Mouse (Mus musculus): Measurements from ENCODE around the gene Agap1. TPM values are rescaled to one million over a fixed set of nuclear protein-coding genes. Genes with fewer than 3 reads are reported as not detected.

The Agap1 gene
- polyA plus RNA-seq, 1 experiment from 2014 or later, result 8.8 TPM

DNA sequence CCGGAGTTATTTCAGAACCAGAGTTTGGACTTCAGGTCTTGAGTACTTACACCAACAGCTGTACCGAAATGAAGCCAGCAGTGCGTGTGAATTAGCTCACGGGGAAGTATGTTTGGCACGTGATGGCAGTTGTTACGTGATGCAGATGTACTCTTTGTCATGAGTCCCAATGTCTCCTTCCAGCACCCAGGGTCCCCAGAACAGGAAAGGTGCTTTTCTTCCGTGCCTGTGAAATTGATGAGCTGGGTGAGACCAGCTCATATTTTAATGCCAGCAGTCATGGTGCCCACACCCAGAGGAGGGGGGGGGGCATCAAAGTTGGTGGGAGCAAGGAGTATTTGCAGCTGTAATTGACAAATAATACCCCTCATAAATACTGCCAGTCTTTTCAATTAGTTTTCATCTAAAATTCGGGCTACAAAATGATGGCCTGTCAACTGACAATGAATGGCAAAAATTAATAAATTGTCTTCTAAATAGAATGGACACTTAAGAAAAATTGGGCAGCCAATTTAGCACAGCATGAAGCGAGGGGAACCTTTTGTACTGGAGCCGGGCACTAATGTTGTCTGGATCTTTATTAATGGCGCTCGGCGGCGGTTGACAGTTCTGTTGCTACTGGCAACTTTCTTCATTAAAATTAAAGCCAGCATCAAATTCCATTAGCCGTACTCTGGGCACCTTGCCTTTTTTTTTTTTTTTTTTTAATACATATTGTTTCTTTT, 253.3 kb downstream of the Agap1 start:
- WGBS (ENCODE audit: missing documents), result 94% methylated on average over 15 of the region's 15 CpGs
- Histone ChIP-seq H3K36me3 (ENCODE audit: inconsistent target) (no peaks in the 10 kb centered on the region), H3K27ac (no peak overlapping the region), H3K79me2 (ENCODE audit: inconsistent target) (no peaks in the 10 kb centered on the region), H3K4me3 (ENCODE audit: inconsistent target) (no peak overlapping the region)

DNA sequence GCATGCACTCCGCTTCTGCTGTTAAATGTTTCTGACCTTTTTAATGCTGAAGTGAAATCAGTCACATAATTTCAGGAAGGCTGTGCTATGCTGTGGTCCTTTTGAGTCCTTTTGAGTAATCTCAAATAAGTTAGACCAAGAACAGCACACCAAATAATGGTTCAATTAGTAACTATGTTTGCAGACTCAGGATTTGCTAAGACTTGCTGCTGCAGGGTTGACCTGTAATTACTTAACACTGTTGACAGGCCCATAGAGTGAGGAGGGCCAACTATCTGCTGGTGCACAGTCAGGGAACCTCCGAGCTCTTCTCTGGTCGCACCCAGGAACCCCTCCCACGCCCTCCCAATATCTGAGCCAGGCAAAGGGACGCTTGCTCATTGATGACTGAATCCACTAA, 255.2 kb downstream of the Agap1 start:
- H3K79me2 ChIP-seq (ENCODE audit: inconsistent target), result no peaks in the 10 kb centered on the region
- 89% methylated on average over 5 of the region's 5 CpGs for WGBS (ENCODE audit: missing documents)
- H3K4me3 ChIP-seq (ENCODE audit: inconsistent target), result no peak overlapping the region

DNA sequence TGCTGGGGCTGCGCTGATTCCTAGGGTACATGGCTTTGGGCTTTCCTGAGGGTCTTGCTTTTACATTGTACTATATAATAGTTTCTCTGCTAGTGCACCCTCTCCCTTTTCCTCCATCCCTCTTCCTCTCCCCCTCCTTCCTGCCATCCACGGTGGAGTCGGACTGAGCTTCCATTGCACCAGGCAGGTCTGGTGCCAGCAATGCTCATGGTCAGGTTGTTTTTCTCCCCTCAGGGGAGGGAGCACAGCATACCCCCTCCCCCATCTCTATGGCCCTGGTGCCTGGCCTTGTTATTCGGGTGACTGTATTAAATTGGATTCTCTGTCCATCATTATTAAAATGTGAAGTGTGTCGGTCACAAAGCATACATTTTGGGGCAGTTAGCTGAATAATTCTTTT, 259.1 kb downstream of the Agap1 start:
- Histone ChIP-seq H3K36me3 (ENCODE audit: inconsistent target) (no peaks in the 10 kb centered on the region), H3K79me2 (ENCODE audit: inconsistent target) (no peaks in the 10 kb centered on the region), H3K4me3 (ENCODE audit: inconsistent target) (no peak overlapping the region), H3K27ac (no peak overlapping the region)
- 88% methylated on average over 4 of the region's 5 CpGs for WGBS (ENCODE audit: missing documents)

More for the DNA sequence above, 255.2 kb downstream of the Agap1 start:
- Histone ChIP-seq H3K36me3 (ENCODE audit: inconsistent target) (no peaks in the 10 kb centered on the region), H3K27ac (no peak overlapping the region)

DNA sequence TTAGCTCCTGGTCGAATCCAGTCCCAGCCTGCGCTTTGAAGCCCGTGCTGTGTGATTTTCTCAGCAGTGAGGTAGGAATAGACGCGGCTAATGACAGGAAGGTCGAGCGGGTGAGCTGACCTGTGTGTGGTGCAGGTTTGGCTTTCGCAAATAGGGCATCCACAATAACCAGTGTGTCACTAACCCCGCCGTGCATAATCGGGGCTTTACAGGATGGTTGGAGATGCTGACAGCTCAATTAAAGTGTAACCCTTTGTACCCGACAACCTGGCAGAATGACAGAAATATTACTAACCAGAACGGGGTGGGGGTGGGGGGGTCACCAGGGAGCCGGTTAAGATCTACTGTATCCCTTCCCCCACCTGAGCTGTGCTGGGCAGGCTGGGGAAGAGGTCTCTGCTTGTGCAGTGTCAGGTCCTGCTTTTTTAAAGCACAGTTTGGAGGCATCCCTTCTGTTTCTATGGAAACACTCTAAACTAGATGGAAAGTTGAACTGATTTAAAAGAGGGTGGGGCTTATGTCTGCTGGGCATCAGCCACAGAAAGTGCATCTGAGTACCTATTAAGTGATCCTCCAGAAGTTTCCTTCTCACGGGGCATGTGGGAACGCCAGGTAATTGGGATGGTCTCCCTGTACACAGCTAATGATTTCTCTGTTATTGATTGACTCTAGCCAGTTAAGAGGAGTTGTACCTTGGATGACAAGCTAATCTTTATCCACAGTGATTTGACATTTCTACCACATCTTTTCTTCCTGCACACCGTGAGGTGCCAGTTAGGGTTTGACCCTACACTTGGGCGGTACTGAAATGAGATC, 259.8 kb downstream of the Agap1 start:
- H3K36me3 ChIP-seq (ENCODE audit: inconsistent target), result no peaks in the 10 kb centered on the region
- WGBS (ENCODE audit: missing documents), result 94% methylated on average over 18 of the region's 18 CpGs

DNA sequence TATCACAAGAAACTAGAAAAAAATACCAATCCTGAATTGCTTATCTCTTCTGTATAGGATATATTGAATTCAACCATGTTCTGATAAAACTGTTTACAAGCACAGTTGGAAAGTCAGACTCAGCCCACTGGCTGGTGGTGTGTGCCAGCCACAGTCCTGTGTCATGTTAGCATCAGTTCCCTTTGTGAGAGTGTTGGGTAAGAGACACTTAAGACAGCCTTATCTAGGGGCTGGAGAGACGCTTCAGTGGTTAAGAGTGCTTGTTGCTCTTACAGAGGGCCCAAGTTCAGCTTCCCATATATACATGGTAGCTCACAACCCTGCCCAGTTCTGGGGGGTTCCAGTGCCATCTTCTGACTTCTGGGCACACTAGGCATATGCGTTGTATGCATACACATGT, 261.6 kb downstream of the Agap1 start:
- H3K79me2 ChIP-seq (ENCODE audit: inconsistent target), result no peaks in the 10 kb centered on the region
- H3K36me3 ChIP-seq (ENCODE audit: inconsistent target), result no peaks in the 10 kb centered on the region
- H3K27ac ChIP-seq, result no peak overlapping the region
- WGBS (ENCODE audit: missing documents), result 64% methylated on average over 2 of the region's 2 CpGs
- H3K4me3 ChIP-seq (ENCODE audit: inconsistent target), result no peak overlapping the region

More for the DNA sequence above, 259.8 kb downstream of the Agap1 start:
- no peak overlapping the region for H3K27ac ChIP-seq
- H3K4me3 ChIP-seq (ENCODE audit: inconsistent target), result no peak overlapping the region
- no peaks in the 10 kb centered on the region for H3K79me2 ChIP-seq (ENCODE audit: inconsistent target)

DNA sequence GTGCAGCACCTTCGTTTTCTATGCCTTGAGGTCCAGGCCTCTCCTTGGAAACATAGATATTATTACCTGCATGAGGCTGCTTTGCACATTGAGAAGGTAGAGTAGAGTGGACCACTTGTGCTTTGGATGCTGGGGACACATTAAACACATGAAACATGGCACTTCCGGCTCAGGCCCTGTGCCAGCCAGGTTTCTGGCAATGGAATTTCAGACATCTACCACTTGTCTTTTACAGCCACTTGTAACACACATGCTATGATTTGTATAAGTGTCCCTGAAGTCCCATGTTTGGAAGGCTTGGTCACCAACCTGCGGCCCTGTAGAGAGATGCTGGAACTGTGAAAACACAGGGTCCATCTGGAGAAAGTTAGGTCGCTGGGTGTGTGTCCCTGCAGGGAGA, 262.5 kb downstream of the Agap1 start:
- H3K4me3 ChIP-seq (ENCODE audit: inconsistent target), result no peak overlapping the region
- no peak overlapping the region for H3K27ac ChIP-seq
- no peaks in the 10 kb centered on the region for H3K36me3 ChIP-seq (ENCODE audit: inconsistent target)
- no peaks in the 10 kb centered on the region for H3K79me2 ChIP-seq (ENCODE audit: inconsistent target)
- WGBS (ENCODE audit: missing documents), result 91% methylated on average over 4 of the region's 4 CpGs

DNA sequence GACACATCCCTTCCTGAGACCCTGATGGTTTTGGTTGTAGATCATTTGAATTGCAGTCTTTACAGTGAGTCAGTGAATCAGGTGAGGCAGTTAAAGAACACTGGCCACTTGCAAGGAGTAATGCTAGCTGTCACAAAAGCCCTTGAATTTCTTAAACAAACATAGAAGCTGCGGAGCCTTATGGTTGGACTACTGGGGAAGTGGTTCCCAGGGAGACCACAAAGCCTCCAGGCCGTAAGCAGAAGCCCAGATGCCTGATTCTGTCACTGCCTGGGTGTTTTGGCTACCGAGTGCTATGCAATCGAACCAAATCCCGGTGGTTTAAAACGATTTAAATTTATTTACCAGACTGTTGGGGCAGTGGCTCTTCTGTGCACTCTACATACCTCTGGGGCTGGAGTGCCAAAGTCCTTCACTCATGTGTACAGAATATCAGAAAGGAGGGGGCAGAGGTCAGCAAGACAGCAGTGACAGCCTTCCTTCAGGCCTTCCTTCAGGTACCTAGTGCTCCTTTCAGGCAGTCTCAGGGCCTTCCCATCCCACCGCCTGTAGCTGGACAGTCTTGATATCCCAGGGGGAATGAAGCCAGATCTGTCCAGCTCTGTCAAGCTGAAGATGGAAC, 264.3 kb downstream of the Agap1 start:
- Histone ChIP-seq H3K36me3 (ENCODE audit: inconsistent target) (no peaks in the 10 kb centered on the region), H3K4me3 (ENCODE audit: inconsistent target) (no peak overlapping the region), H3K27ac (no peak overlapping the region), H3K79me2 (ENCODE audit: inconsistent target) (no peaks in the 10 kb centered on the region)
- 49% methylated on average over 7 of the region's 7 CpGs for WGBS (ENCODE audit: missing documents)

DNA sequence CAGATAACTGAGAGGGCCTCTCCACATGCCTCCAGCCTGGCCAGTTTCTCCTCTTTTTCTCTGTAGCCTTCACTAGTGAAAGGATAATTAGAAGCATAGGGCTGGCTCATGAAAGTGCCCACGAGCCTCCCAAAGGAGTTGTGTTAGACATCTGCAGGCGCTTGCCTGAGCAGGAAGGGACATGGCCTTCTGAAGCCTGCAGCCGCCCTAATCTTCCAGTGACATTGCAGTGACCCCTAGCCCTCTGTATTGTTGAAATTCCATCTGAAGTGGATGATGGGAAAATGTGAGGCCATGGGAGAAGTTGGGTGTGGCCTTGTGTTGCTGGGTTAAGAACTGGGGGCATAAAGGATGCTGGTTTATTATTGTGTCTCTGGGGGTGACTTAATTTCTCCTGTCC, 269.5 kb downstream of the Agap1 start:
- H3K36me3 ChIP-seq (ENCODE audit: inconsistent target), result no peaks in the 10 kb centered on the region
- no peak overlapping the region for H3K4me3 ChIP-seq (ENCODE audit: inconsistent target)
- no peaks in the 10 kb centered on the region for H3K79me2 ChIP-seq (ENCODE audit: inconsistent target)
- WGBS (ENCODE audit: missing documents), result 100% methylated on average over 3 of the region's 3 CpGs
- H3K27ac ChIP-seq, result no peak overlapping the region

DNA sequence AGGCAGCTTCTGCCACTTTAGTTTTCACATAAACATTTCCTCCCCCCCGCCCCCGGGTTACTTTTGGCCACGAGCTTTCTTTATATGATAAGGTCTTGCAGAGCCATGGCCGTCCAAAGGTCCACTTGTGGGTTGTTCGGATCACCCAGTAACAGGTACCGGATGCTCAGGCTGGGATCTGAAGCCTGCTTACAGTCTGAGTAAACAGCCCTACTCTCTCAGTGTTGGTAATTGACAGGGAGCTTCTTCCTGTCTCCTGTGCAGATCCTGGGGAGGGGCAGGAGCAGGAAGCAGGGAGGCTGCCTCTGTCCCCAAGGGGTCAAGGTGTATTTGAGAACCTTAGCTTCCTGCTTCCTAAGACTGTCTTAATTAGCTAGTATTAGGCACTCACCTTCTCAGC, 269.9 kb downstream of the Agap1 start:
- H3K36me3 ChIP-seq (ENCODE audit: inconsistent target), result no peaks in the 10 kb centered on the region
- H3K4me3 ChIP-seq (ENCODE audit: inconsistent target), result no peak overlapping the region
- WGBS (ENCODE audit: missing documents), result 89% methylated on average over 5 of the region's 6 CpGs

DNA sequence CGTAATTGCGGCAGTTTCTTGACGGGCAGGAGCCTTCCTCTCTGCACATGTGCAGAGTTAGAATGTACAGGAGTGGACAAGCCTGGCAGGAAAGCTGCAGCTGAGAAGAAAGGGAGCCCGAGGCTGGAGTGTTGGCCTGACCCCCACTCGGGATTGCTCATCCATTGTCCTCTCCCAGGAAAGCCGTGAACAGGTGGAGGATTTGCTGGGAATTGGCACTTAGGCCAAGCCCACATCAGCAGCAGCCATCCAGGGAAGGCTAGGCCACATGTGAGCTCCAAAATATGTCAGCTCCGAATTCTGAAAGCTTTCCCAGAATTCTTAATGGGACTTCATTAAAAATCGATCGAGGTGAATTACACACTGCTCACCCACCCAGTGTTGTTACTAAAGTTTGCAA, 270.4 kb downstream of the Agap1 start:
- Histone ChIP-seq H3K4me3 (ENCODE audit: inconsistent target) (no peak overlapping the region), H3K36me3 (ENCODE audit: inconsistent target) (no peaks in the 10 kb centered on the region), H3K79me2 (ENCODE audit: inconsistent target) (no peaks in the 10 kb centered on the region), H3K27ac (no peak overlapping the region)
- 94% methylated on average over 8 of the region's 9 CpGs for WGBS (ENCODE audit: missing documents)

More for the DNA sequence above, 269.9 kb downstream of the Agap1 start:
- Histone ChIP-seq H3K79me2 (ENCODE audit: inconsistent target) (no peaks in the 10 kb centered on the region), H3K27ac (no peak overlapping the region)

DNA sequence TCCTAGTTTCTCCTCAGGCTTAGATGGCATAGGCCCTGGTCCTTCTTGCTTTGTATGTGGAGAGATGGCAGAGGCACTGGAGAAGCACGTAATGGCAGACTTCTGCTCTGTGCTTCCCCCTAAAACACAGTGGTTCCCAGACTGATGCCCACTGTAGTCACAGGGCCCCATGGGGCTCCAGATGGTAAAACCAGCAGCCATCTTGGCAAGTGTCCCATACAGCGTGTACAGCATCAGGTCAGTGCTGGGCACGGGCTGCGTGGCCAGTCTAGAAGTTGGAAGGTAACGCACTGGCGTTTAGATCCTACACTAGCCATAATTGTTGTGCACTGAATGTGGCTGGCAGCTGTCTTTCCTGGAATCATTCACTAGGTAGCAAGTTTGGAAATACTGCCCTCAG, 273.9 kb downstream of the Agap1 start:
- no peak overlapping the region for H3K27ac ChIP-seq
- no peaks in the 10 kb centered on the region for H3K79me2 ChIP-seq (ENCODE audit: inconsistent target)
- H3K4me3 ChIP-seq (ENCODE audit: inconsistent target), result no peak overlapping the region
- 92% methylated on average over 6 of the region's 6 CpGs for WGBS (ENCODE audit: missing documents)
- H3K36me3 ChIP-seq (ENCODE audit: inconsistent target), result no peaks in the 10 kb centered on the region

DNA sequence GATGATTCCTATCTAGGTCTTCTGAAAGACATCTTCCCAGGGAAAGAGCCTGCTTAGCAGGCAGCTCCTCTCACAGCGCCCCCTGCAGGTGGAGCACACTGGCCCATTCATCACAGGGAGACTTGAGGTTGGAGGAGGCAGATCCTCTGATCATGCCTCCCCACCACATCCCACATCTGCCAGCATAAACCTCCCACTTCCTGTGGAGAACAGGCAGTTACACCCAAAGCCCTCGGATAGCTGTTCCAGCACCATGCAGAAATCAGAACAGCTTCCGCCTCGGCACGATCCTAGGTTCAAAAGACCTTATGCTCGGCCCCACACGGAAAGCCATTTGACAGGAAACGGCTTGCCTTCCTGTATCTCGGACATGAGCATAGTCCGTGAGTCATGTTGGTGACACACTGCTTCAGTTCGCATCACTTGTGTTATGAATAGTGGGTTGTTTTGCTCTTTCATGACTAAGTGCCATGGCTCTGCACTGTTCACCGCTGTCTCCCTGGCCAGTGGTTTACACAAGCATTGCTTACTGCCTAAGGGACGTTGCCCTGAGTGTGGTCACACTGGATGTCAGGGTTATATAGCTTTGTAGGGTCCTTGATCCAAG, 276.1 kb downstream of the Agap1 start:
- Histone ChIP-seq H3K79me2 (ENCODE audit: inconsistent target) (no peaks in the 10 kb centered on the region), H3K27ac (no peak overlapping the region), H3K36me3 (ENCODE audit: inconsistent target) (no peaks in the 10 kb centered on the region), H3K4me3 (ENCODE audit: inconsistent target) (no peak overlapping the region)
- 78% methylated on average over 10 of the region's 13 CpGs for WGBS (ENCODE audit: missing documents)

DNA sequence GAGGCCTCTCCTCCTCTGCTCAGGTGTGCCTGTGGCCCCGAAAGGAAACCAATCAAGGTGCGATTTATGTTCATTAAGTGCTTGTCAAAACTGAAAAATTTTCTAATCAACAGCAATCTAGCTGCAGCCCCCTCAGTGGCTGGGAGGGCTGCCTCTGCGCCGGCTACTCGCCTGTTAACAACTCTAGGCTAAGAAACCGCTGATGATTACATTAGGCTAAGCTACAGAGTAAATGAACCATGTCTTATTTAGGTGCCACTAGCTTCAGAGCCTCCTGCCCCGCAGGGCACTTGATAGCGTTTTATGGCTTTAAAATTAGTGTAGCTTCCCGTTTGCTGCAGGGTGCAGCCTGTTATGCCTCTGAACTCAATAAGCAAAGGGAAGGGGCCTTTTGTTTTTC, 279.8 kb downstream of the Agap1 start:
- 94% methylated on average over 9 of the region's 9 CpGs for WGBS (ENCODE audit: missing documents)
- no peaks in the 10 kb centered on the region for H3K36me3 ChIP-seq (ENCODE audit: inconsistent target)
- no peak overlapping the region for H3K4me3 ChIP-seq (ENCODE audit: inconsistent target)
- H3K27ac ChIP-seq, result no peak overlapping the region
- no peaks in the 10 kb centered on the region for H3K79me2 ChIP-seq (ENCODE audit: inconsistent target)

DNA sequence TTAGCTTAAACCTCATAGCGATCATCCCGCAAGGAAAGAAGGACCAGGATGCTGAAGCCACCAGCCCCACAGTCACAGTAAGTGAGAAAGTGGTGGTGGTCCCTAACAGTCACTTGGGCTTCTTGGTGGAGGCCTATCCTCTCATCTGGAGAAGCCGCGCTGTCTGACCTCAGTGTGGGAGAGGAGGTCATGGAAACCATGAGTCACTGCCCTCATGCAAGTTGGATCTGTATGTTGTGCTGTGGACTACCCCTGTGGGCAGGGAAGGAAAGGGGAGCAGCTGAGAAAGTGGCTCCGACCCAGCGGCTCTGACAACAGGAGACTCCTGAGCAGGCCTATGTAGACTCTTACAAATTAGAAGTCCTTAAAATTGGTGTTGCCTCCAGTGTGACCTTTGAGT, 280.5 kb downstream of the Agap1 start:
- no peaks in the 10 kb centered on the region for H3K79me2 ChIP-seq (ENCODE audit: inconsistent target)
- no peaks in the 10 kb centered on the region for H3K36me3 ChIP-seq (ENCODE audit: inconsistent target)
- 97% methylated on average over 6 of the region's 6 CpGs for WGBS (ENCODE audit: missing documents)
- H3K4me3 ChIP-seq (ENCODE audit: inconsistent target), result no peak overlapping the region
- H3K27ac ChIP-seq, result no peak overlapping the region

DNA sequence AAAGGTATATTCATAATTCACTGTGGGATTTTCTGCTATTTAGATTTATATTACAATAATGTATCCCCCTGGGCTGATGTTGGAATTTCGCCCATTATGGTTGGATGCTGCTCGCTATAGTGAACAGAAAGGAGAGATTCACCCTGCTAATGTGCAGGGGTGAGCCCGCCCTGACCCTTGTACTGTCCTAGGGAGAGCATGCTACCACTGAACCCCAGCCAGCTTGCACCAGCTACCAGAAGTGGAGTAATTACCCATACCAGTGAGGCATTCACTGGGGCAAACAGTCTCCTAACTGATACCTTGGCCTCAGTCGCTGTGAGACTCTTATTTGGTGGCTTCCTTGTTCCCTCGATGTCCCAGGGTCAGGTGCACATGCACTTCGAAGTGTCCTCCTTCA, 281.4 kb downstream of the Agap1 start:
- H3K36me3 ChIP-seq (ENCODE audit: inconsistent target), result no peaks in the 10 kb centered on the region
- H3K27ac ChIP-seq, result no peak overlapping the region
- 90% methylated on average over 6 of the region's 6 CpGs for WGBS (ENCODE audit: missing documents)
- no peaks in the 10 kb centered on the region for H3K79me2 ChIP-seq (ENCODE audit: inconsistent target)
- no peak overlapping the region for H3K4me3 ChIP-seq (ENCODE audit: inconsistent target)

All from macrophage (primary cell).